In the genomic region with DNA sequence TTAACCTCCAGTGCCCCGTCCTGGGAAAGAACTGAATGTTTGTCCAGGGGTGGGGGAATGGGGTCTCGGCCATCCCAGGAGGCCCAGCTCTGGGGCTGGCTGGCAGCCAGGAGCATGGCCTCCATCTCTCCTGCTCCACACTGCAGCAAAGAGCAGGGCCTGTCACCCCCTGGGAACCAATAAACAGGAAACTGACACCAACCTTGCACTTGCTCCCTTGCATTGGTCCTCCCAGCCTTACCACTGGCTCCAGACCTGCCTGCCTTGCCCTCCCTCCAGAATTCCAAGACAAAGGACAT, we compare ENCODE assay signal across 10 mouse cellular contexts. TPM values are rescaled to one million over a fixed set of nuclear protein-coding genes. Genes with fewer than 3 reads are reported as not detected.
DNase-seq lines count a peak whose midpoint lies in the region; ATAC-seq lines count a peak whose summit lies in the region.
"Had no signal": no experiment of that assay in that cellular context is flagged by ENCODE, and none has a peak within 500 bp of the region (broad histone marks: within the 10 kb centered on the region; RNA-seq: fewer than 3 reads in every experiment).

No protein-coding gene starts in this region.

- peak overlapping the region; percentile 39 for H3K4me3 ChIP-seq in heart, embryonic 10.5 days
- H3K4me3 ChIP-seq in neural tube, embryonic 12.5 days, result no peak overlapping the region

- H3K4me2 ChIP-seq in neural tube, embryonic 12.5 days (replicated peaks), result peak overlapping the region; percentile 36

- no peaks in the 10 kb centered on the region for H3K9me3 ChIP-seq in heart, embryonic 10.5 days
- H3K9me3 ChIP-seq in neural tube, embryonic 12.5 days, result no peaks in the 10 kb centered on the region

- intact Hi-C loops in heart, postnatal 25 days (cut with DNase I), result no loop called here

- no peaks in the 10 kb centered on the region for H3K27me3 ChIP-seq in heart, embryonic 10.5 days (ENCODE audit: insufficient read depth, poor library complexity, severe bottlenecking)
- no peaks in the 10 kb centered on the region for H3K27me3 ChIP-seq in neural tube, embryonic 12.5 days (replicated peaks)

- no peak overlapping the region for H3K9ac ChIP-seq in neural tube, embryonic 12.5 days

- peak; percentile 98 for DNase-seq in heart, adult 11 months
- no peak for DNase-seq in heart, postnatal 25 days (ENCODE audit: low spot score)
- no peak for DNase-seq in heart, embryonic 10.5 days (ENCODE audit: low spot score)
- DNase-seq in kidney, postnatal 10 days, result peak; percentile 82
- no peak for DNase-seq in thymus, postnatal 36 days
- DNase-seq in left cerebral cortex, adult 8-10 months (ENCODE audit: low spot score in 2 of 2), result no peak
- no peak for DNase-seq in urinary bladder, adult 18-20 months (ENCODE audit: low spot score in 2 of 2)

- H3K36me3 ChIP-seq in heart, embryonic 10.5 days, result peaks cover 49% of the 10 kb centered on the region
- peaks cover 12% of the 10 kb centered on the region; the same call in 1 of the 2 replicates for H3K36me3 ChIP-seq in neural tube, embryonic 12.5 days

- WGBS in heart, embryonic 10.5 days, result 4% methylated on average over 2 of the region's 2 CpGs
- 12% methylated on average over 2 of the region's 2 CpGs for WGBS in neural tube, embryonic 12.5 days

- H3K27ac ChIP-seq in heart, embryonic 10.5 days, result peak overlapping the region; percentile 85
- no peak overlapping the region for H3K27ac ChIP-seq in neural tube, embryonic 12.5 days

- H3K4me1 ChIP-seq in heart, embryonic 10.5 days, result peaks cover 100% of the 10 kb centered on the region
- H3K4me1 ChIP-seq in neural tube, embryonic 12.5 days, result peaks cover 50% of the 10 kb centered on the region

- ATAC-seq in neural tube, embryonic 12.5 days (ENCODE audit: low FRiP score, low read depth), result no peak
- ATAC-seq: inflammation-experienced regulatory T-cells, adult 6 months had no signal

RNA-seq across cellular contexts. Expression of a gene that starts 12.1 kb away (rescaled TPM):
- total RNA-seq in heart, postnatal 25 days (2021), result 10 to 100 TPM; 24.0 to 28.8 TPM
- 7.9 and 10.1 TPM in 2 replicates for polyA plus RNA-seq in heart, embryonic 10.5 days (2016; fragmentation: Nextera tagmentation; extraction: Ambion mirVana)
- 7.1 and 7.9 TPM in 2 replicates for polyA plus RNA-seq in neural tube, embryonic 12.5 days (2016; fragmentation: Nextera tagmentation; extraction: Ambion mirVana)
- total RNA-seq in left cerebral cortex, adult 8-10 months (2022), result 100 to 1,000 TPM; 138 to 145 (median 141) TPM
- total RNA-seq: neutrophil, adult 5-6 weeks had no signal
- polyA plus RNA-seq: inflammation-experienced regulatory T-cells, adult 6 months had no signal

RNA-seq across cellular contexts. Expression of a gene that starts 54.7 kb away (rescaled TPM):
- 1 to 10 TPM; 4.4 TPM for total RNA-seq in heart, postnatal 25 days (2021)
- polyA plus RNA-seq in heart, embryonic 10.5 days (2016; fragmentation: Nextera tagmentation; extraction: Ambion mirVana), result 0.97 and 1.2 TPM in 2 replicates
- 2.9 and 3.3 TPM in 2 replicates for polyA plus RNA-seq in neural tube, embryonic 12.5 days (2016; fragmentation: Nextera tagmentation; extraction: Ambion mirVana)
- total RNA-seq in left cerebral cortex, adult 8-10 months (2022), result 1 to 10 TPM; 2.0 to 7.4 (median 4.9) TPM

RNA-seq across cellular contexts. Expression of a gene that starts 56.5 kb away (rescaled TPM):
- 1 to 10 TPM; 2.4 to 3.0 TPM for total RNA-seq in heart, postnatal 25 days (2021)
- polyA plus RNA-seq in heart, embryonic 10.5 days (2016; fragmentation: Nextera tagmentation; extraction: Ambion mirVana), result 4.4 and 5.3 TPM in 2 replicates
- 3.7 and 3.9 TPM in 2 replicates for polyA plus RNA-seq in neural tube, embryonic 12.5 days (2016; fragmentation: Nextera tagmentation; extraction: Ambion mirVana)
- 10 to 100 TPM; 16.7 to 18.9 (median 17.8) TPM for total RNA-seq in left cerebral cortex, adult 8-10 months (2022)

Comparison
In these comparisons a context has a peak if more than half of its experiments do, and no peak if none do; other contexts are left out.
1. DNase-seq: peak in heart, adult 11 months (single experiment) and kidney, postnatal 10 days (single experiment); none in heart, postnatal 25 days (single experiment), heart, embryonic 10.5 days (single experiment), thymus, postnatal 36 days (0 of 2), left cerebral cortex, adult 8-10 months (0 of 2) and urinary bladder, adult 18-20 months (0 of 2).
2. RNA of a gene that starts 12.1 kb away (total RNA-seq): 138 to 145 TPM in left cerebral cortex, adult 8-10 months; 24.0 to 28.8 TPM in heart, postnatal 25 days; every median in the first group is over 4 times any median in the second.
3. RNA of a gene that starts 56.5 kb away (total RNA-seq): 16.7 to 18.9 TPM in left cerebral cortex, adult 8-10 months; 2.4 to 3.0 TPM in heart, postnatal 25 days; every median in the first group is over 4 times any median in the second.